ENCODE assay signal across 8 mouse cellular contexts in the genomic region with DNA sequence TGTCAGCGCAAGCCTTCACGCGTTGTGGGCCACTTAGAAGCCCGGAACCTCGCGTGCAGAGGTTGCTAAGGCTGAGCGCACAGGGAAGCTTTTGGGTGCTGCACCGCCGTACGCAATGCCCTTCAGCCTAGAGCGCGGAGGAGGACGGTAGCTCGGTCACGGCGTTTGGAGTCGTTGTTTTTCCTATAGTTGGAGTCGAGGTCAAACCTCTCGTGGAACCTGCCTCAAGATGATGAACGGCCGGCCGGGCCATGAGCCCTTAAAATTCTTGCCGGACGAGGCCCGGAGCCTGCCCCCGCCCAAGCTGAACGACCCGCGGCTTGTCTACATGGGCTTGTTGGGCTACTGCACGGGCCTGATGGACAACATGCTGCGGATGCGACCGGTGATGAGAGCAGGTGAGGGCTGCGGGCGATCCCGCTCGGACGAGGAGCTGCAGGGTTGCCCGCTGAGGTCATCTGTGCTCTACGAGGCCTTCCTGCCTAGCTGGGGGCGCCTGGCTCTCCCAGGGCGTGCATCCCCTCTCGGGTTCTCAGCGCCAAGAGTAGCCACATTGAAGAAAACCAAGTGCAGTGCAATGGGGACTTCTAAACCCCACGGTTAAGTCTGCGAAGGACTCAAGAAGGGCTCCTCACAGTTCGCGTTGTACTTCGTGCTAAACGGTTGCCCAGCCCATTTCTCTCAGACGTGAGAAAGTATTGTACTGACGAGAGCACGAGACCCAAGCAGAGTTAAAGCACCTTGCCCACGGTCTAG. TPM values are rescaled to one million over a fixed set of nuclear protein-coding genes. Genes with fewer than 3 reads are reported as not detected.
DNase-seq lines count a peak whose midpoint lies in the region; ATAC-seq and TF ChIP-seq lines count a peak whose summit lies in the region.

TSS of gene Ndufc2 (plus strand) at position 44 of the 756 bp plus-strand sequence.

- H3K9ac ChIP-seq in embryonic facial prominence, embryonic 15.5 days, result peak within 1 kb of the TSS; percentile 99
- H3K9ac ChIP-seq in kidney, embryonic 14.5 days (ENCODE audit: low read depth, low read length), result peak within 1 kb of the TSS; percentile 93
- H3K9ac ChIP-seq in liver, embryonic 13.5 days, result peak within 1 kb of the TSS; percentile 93
- peak within 1 kb of the TSS; percentile 94 for H3K9ac ChIP-seq in stomach, embryonic 16.5 days (ENCODE audit: low read length)

- DNase-seq in heart, adult 9 months (ENCODE audit: low spot score in 2 of 2), result peak; percentile 51 to 63
- peak; percentile 49 for DNase-seq in liver, embryonic 13.5 days
- peak; percentile 82 for DNase-seq in neural tube, embryonic 10.5 days (ENCODE audit: extremely low spot score, low spot score)

- peak within 1 kb of the TSS; percentile 38 for H3K27ac ChIP-seq in bone marrow, adult 2 months (ENCODE audit: control insufficient read depth, insufficient read depth, low read depth, low read length, poor library complexity)
- peak within 1 kb of the TSS; percentile 79 for H3K27ac ChIP-seq in embryonic facial prominence, embryonic 15.5 days (replicated peaks)
- peak within 1 kb of the TSS; percentile 81 for H3K27ac ChIP-seq in kidney, embryonic 14.5 days (ENCODE audit: low read depth, low read length)
- peak within 1 kb of the TSS; percentile 81 for H3K27ac ChIP-seq in liver, embryonic 13.5 days
- H3K27ac ChIP-seq in stomach, embryonic 16.5 days (ENCODE audit: low read length), result peak within 1 kb of the TSS; percentile 79

- under 1% methylated on average over 54 of the region's 54 CpGs for WGBS in bone marrow, adult 2 months
- WGBS in embryonic facial prominence, embryonic 15.5 days, result under 1% methylated on average over 54 of the region's 54 CpGs
- WGBS in kidney, embryonic 14.5 days, result under 1% methylated on average over 54 of the region's 54 CpGs
- under 1% methylated on average over 54 of the region's 54 CpGs for WGBS in liver, embryonic 13.5 days (ENCODE audit: insufficient replicate concordance)
- under 1% methylated on average over 54 of the region's 54 CpGs for WGBS in stomach, embryonic 16.5 days

- H3K4me3 ChIP-seq in C2C12 (ENCODE audit: insufficient read depth, poor library complexity, severe bottlenecking), result peak within 1 kb of the TSS; percentile 48
- H3K4me3 ChIP-seq in bone marrow, adult 2 months (replicated peaks; ENCODE audit: control insufficient read depth, low read depth, low read length), result peak within 1 kb of the TSS; percentile 91
- H3K4me3 ChIP-seq in embryonic facial prominence, embryonic 15.5 days (replicated peaks), result peak within 1 kb of the TSS; percentile 88
- H3K4me3 ChIP-seq in kidney, embryonic 14.5 days (ENCODE audit: low read length), result peak within 1 kb of the TSS; percentile 93
- peak within 1 kb of the TSS; percentile 82 for H3K4me3 ChIP-seq in liver, embryonic 13.5 days (replicated peaks)
- H3K4me3 ChIP-seq in stomach, embryonic 16.5 days (replicated peaks; ENCODE audit: low read length), result peak within 1 kb of the TSS; percentile 84

- peaks cover 24% of the 10 kb centered on the region for H3K79me3 ChIP-seq in C2C12 (ENCODE audit: low read depth)

- H3ac ChIP-seq in C2C12 (ENCODE audit: control insufficient read depth, insufficient read length, low read depth), result peak within 1 kb of the TSS; percentile 82

- no peaks in the 10 kb centered on the region for H3K27me3 ChIP-seq in C2C12 (ENCODE audit: control insufficient read depth, insufficient read depth, insufficient read length)
- no peaks in the 10 kb centered on the region for H3K27me3 ChIP-seq in embryonic facial prominence, embryonic 15.5 days
- no peaks in the 10 kb centered on the region for H3K27me3 ChIP-seq in kidney, embryonic 14.5 days (ENCODE audit: control insufficient read depth, insufficient read depth, low read length)
- no peaks in the 10 kb centered on the region for H3K27me3 ChIP-seq in liver, embryonic 13.5 days
- H3K27me3 ChIP-seq in stomach, embryonic 16.5 days (ENCODE audit: control insufficient read depth, insufficient read depth, low read length), result no peaks in the 10 kb centered on the region

- no peaks in the 10 kb centered on the region for H3K9me3 ChIP-seq in embryonic facial prominence, embryonic 15.5 days (replicated peaks)
- no peaks in the 10 kb centered on the region for H3K9me3 ChIP-seq in kidney, embryonic 14.5 days (ENCODE audit: control insufficient read depth, low read length)
- 0 out of 2 replicates have a peak, but pooled peaks cover 4% of the 10 kb centered on the region for H3K9me3 ChIP-seq in liver, embryonic 13.5 days (replicated peaks)
- no peaks in the 10 kb centered on the region for H3K9me3 ChIP-seq in stomach, embryonic 16.5 days (replicated peaks; ENCODE audit: control insufficient read depth, low read length)

- TF ChIP-seq POLR2A in bone marrow, adult 2 months (IDR thresholded peaks at IDR 0.05; ENCODE audit: borderline replicate concordance, control insufficient read depth, low read depth, low read length), result peak; percentile 87

- peaks cover 50% of the 10 kb centered on the region for H3K79me2 ChIP-seq in C2C12 (ENCODE audit: control insufficient read depth, insufficient read depth)

- peaks cover 5% of the 10 kb centered on the region; the same call in 1 of the 2 replicates for H3K4me1 ChIP-seq in bone marrow, adult 2 months (ENCODE audit: control insufficient read depth, insufficient read depth, low read length)
- H3K4me1 ChIP-seq in embryonic facial prominence, embryonic 15.5 days, result peaks cover 17% of the 10 kb centered on the region
- H3K4me1 ChIP-seq in kidney, embryonic 14.5 days (ENCODE audit: control insufficient read depth, insufficient read depth, low read length), result peaks cover 6% of the 10 kb centered on the region; the same call in 1 of the 2 replicates
- H3K4me1 ChIP-seq in liver, embryonic 13.5 days (replicated peaks), result peaks cover 29% of the 10 kb centered on the region
- H3K4me1 ChIP-seq in stomach, embryonic 16.5 days (ENCODE audit: control insufficient read depth, insufficient read depth, low read length), result peaks cover 10% of the 10 kb centered on the region

- peak within 1 kb of the TSS; percentile 66 for H3K4me2 ChIP-seq in embryonic facial prominence, embryonic 15.5 days (replicated peaks)
- peak within 1 kb of the TSS; percentile 82 for H3K4me2 ChIP-seq in kidney, embryonic 14.5 days (replicated peaks; ENCODE audit: low read depth, low read length)
- peak within 1 kb of the TSS; percentile 82 for H3K4me2 ChIP-seq in liver, embryonic 13.5 days
- peak within 1 kb of the TSS; percentile 62 for H3K4me2 ChIP-seq in stomach, embryonic 16.5 days (ENCODE audit: low read depth, low read length)

- ATAC-seq in embryonic facial prominence, embryonic 15.5 days (ENCODE audit: insufficient number of reproducible peaks, low FRiP score, low TSS enrichment, low read depth), result peak; percentile 89
- peak; percentile 94 for ATAC-seq in kidney, embryonic 14.5 days (ENCODE audit: low FRiP score, low TSS enrichment)
- ATAC-seq in liver, embryonic 13.5 days (ENCODE audit: low read depth), result peak; percentile 88
- ATAC-seq in stomach, embryonic 16.5 days (ENCODE audit: insufficient read depth, low FRiP score), result peak; percentile 93

- no peaks in the 10 kb centered on the region for H3K36me3 ChIP-seq in C2C12 (ENCODE audit: control insufficient read depth, insufficient read depth)
- H3K36me3 ChIP-seq in embryonic facial prominence, embryonic 15.5 days, result peaks cover 16% of the 10 kb centered on the region
- H3K36me3 ChIP-seq in kidney, embryonic 14.5 days (ENCODE audit: control insufficient read depth, insufficient read depth, low read length), result no peaks in the 10 kb centered on the region
- peaks cover 19% of the 10 kb centered on the region for H3K36me3 ChIP-seq in liver, embryonic 13.5 days
- H3K36me3 ChIP-seq in stomach, embryonic 16.5 days (ENCODE audit: control insufficient read depth, insufficient read depth, low read length), result 0 out of 2 replicates have a peak, but pooled peaks cover 2% of the 10 kb centered on the region

- TF ChIP-seq CTCF in C2C12 (IDR thresholded peaks at IDR 0.05; ENCODE audit: control insufficient read depth, insufficient read depth, insufficient read length), result no peak
- peak; percentile 9; the same call in 1 of the 2 replicates for TF ChIP-seq CTCF in bone marrow, adult 2 months (IDR thresholded peaks at IDR 0.05; ENCODE audit: control insufficient read depth, insufficient read depth, low read length)

TF ChIP-seq in C2C12, 6 proteins besides CTCF, POLR2A, EP300 and RAD21:
- TF ChIP-seq MAX (IDR thresholded peaks at IDR 0.05), result peak; percentile 64
- TF ChIP-seq MYOD1 (IDR thresholded peaks at IDR 0.05; ENCODE audit: control insufficient read depth, insufficient read length, low read depth), result no peak
- TF ChIP-seq CEBPB (IDR thresholded peaks at IDR 0.05; ENCODE audit: low read depth), result no peak

RNA-seq across cellular contexts. Expression of gene Ndufc2, which starts in this region (rescaled TPM):
- 209 TPM for polyA plus RNA-seq in C2C12 (2012; fragmentation: generic; extraction: Trizol)
- 34.6 and 53.4 TPM in 2 replicates for polyA plus RNA-seq in bone marrow, adult 2 months (2011; ENCODE audit: insufficient read depth, insufficient read length, low replicate concordance, missing spikeins)
- polyA plus RNA-seq in embryonic facial prominence, embryonic 15.5 days (2015; fragmentation: Nextera tagmentation; extraction: Ambion mirVana), result 336 and 344 TPM in 2 replicates
- polyA plus RNA-seq in kidney, embryonic 14.5 days (2014; fragmentation: Nextera tagmentation; extraction: Ambion mirVana), result 370 and 475 TPM in 2 replicates
- polyA plus RNA-seq in liver, embryonic 13.5 days (2015; fragmentation: Nextera tagmentation; extraction: Ambion mirVana), result 221 and 241 TPM in 2 replicates
- 292 and 373 TPM in 2 replicates for polyA plus RNA-seq in stomach, embryonic 16.5 days (2015; fragmentation: Nextera tagmentation; extraction: Ambion mirVana)

Comparison
In these comparisons a context has a peak if more than half of its experiments do, and no peak if none do; other contexts are left out.
1. Peak in every context shown above with its lines: DNase-seq, ATAC-seq, H3K4me3 ChIP-seq and H3K27ac ChIP-seq.